Mouse (Mus musculus) embryonic facial prominence, embryonic 14.5 days (tissue): ENCODE measurements around the gene Sowahc. TPM values are rescaled to one million over a fixed set of nuclear protein-coding genes. Genes with fewer than 3 reads are reported as not detected.

Experiments used
- ATAC-seq: fragments of 200-750 bp; cut with Nextera tagmentation; 2 replicates; pipeline ENCODE4 v1.8.0; 2017; ENCODE audit warnings: low read depth, moderate number of reproducible peaks, moderate TSS enrichment
- DNase-seq: peaks from one replicate; pipeline ENCODE4 v3.0.0-alpha.2; 2015; ENCODE audit warnings: low spot score
- H3K27ac ChIP-seq: fragments of 300-500 bp; sonication (generic); replicated peaks from 2 replicates; pipeline ENCODE4 v1.5.1; 2014; ENCODE audit warnings: low read depth, mild to moderate bottlenecking, low read length, moderate library complexity
- H3K27me3 ChIP-seq: fragments of 300-500 bp; sonication (generic); replicated peaks from 2 replicates; pipeline ENCODE4 v1.6.1; 2014; ENCODE audit warnings: low read length; ENCODE audit not compliant: control insufficient read depth, insufficient read depth
- H3K36me3 ChIP-seq: fragments of 300-500 bp; sonication (generic); 2 replicates; pipeline ENCODE4 v1.6.1; 2014; ENCODE audit warnings: low read length, mixed read lengths; ENCODE audit not compliant: control insufficient read depth, insufficient read depth
- H3K4me1 ChIP-seq: fragments of 300-500 bp; sonication (generic); 2 replicates; pipeline ENCODE4 v1.6.1; 2014; ENCODE audit warnings: antibody characterized with exemption, low read length; ENCODE audit not compliant: control insufficient read depth, insufficient read depth
- H3K4me2 ChIP-seq: fragments of 300-500 bp; sonication (generic); 2 replicates; pipeline ENCODE4 v1.6.1; 2014; ENCODE audit warnings: low read depth, mild to moderate bottlenecking, low read length, moderate library complexity, mixed read lengths
- H3K4me3 ChIP-seq: fragments of 300-500 bp; sonication (generic); 2 replicates; pipeline ENCODE4 v1.5.1; 2014; ENCODE audit warnings: low read depth, mild to moderate bottlenecking, low read length
- H3K9ac ChIP-seq: fragments of 300-500 bp; sonication (generic); 2 replicates; pipeline ENCODE4 v1.6.1; 2014; ENCODE audit warnings: low read depth, mild to moderate bottlenecking, low read length, moderate library complexity, mixed read lengths
- H3K9me3 ChIP-seq: fragments of 300-500 bp; sonication (generic); 2 replicates; pipeline ENCODE4 v1.6.1; 2016; ENCODE audit warnings: low read length; ENCODE audit not compliant: control insufficient read depth
- WGBS: fragments of 180-500 bp; shearing (Covaris S2); extraction: QIAGEN DNeasy Blood & Tissue Kit; methylation state at CpG from one replicate; pipeline ENCODE4 v1.1.7; 2014; 5-methylcytosine and 5-hydroxymethylcytosine counted together
- polyA plus RNA-seq: library from polyadenylated mRNA; unstranded; fragments of >200 nt; fragmentation: Nextera tagmentation; extraction: Ambion mirVana; gene quantifications from 2 replicates; pipeline ENCODE4 v1.2.1, GENCODE M21; 2014

Gene Sowahc
- polyA plus RNA-seq, 1 experiment from 2014 or later: 9.1 TPM

DNA sequence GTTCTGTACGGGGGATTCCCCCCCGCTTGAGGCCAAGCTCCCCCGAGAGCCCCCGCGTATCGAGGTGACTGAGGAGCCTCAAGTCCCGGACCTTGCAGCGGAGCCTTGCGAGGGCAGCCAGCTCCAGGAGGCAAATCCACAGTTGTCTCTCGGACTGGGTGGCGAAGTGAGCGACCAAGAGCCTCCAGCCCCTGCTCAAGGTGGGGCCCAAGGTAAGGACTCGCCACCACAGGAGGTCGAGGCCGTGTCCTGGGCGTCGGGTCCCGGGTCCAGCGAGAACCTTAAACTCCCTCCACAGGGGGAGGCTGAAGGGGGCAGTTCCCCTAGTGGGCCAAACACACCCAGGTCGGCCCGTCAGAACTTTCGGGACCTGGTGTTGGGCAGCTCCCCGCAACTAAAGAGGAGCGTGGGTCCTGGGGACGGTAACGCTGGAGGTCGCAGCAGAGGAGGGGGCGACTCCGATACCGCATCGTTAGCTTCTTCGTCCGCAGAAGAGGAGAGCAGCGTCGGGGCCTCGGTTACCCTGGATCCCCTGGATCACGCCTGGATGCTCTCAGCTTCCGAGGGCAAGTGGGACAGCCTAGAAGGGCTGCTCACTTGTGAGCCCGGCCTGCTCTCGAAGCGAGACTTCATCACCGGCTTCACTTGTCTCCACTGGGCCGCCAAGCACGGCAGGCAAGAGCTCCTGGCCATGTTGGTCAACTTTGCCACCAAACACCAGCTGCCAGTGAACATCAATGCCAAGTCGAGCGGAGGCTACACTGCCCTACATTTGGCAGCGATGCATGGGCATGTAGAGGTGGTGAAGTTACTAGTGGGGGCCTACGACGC lies 733 bp downstream of the Sowahc start:
- Histone ChIP-seq H3K4me3 (peak overlapping the region; percentile 85), H3K27ac (peak overlapping the region; percentile 92), H3K9ac (peak overlapping the region; percentile 92), H3K9me3 (no peaks in the 10 kb centered on the region), H3K27me3 (no peaks in the 10 kb centered on the region), H3K4me2 (peak overlapping the region; percentile 99), H3K36me3 (no peaks in the 10 kb centered on the region), H3K4me1 (peaks cover 21% of the 10 kb centered on the region)
- DNase-seq (peak; percentile 28), ATAC-seq (0 out of 2 replicates have a peak, but pooled peaks have one; percentile 4)
- 2% methylated on average over 41 of the region's 49 CpGs for WGBS

GRCm38 (mm10) chr10:59223301-59223700 lies 1.5 kb downstream of the Sowahc start:
- peak overlapping the region; percentile 99 for H3K4me2 ChIP-seq
- peaks cover 21% of the 10 kb centered on the region for H3K4me1 ChIP-seq
- no peak for ATAC-seq
- no peaks in the 10 kb centered on the region for H3K36me3 ChIP-seq
- H3K27me3 ChIP-seq: no peaks in the 10 kb centered on the region
- no peak for DNase-seq
- H3K9me3 ChIP-seq: no peaks in the 10 kb centered on the region
- H3K9ac ChIP-seq: peak overlapping the region; percentile 92
- WGBS: 36% methylated on average over 14 of the region's 14 CpGs
- H3K4me3 ChIP-seq: peak overlapping the region; percentile 85
- no peak overlapping the region for H3K27ac ChIP-seq

GRCm38 (mm10) chr10:59223890-59224289 lies 2.1 kb downstream of the Sowahc start:
- Histone ChIP-seq H3K4me2 (peak overlapping the region; percentile 99), H3K4me3 (peak overlapping the region; percentile 85)
- no peak for ATAC-seq

DNA sequence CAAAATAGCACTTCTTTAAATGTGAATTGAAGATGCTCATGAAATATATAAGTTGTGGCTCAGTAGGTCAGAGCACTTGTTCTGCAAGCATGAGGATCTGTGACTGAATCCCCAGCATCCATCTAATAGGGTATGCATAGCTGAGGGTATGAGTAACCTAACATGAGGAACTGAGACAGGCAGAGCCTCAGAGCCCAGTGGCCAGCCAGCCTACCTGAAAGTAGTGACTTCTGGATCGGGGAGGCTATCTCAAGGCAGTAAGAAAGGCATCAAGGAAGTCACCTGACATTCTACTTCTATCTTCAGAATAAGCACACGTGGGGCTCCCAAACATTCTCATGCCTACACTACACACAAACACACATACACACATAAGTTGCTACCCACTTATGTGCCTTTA lies 3.4 kb downstream of the Sowahc start:
- Histone ChIP-seq H3K27ac (no peak overlapping the region), H3K9me3 (no peaks in the 10 kb centered on the region), H3K36me3 (no peaks in the 10 kb centered on the region), H3K4me3 (no peak overlapping the region), H3K27me3 (no peaks in the 10 kb centered on the region), H3K9ac (no peak overlapping the region), H3K4me1 (peaks cover 21% of the 10 kb centered on the region), H3K4me2 (peak overlapping the region; percentile 23; the same call in 1 of the 2 replicates)
- no peak for DNase-seq
- 83% methylated on average over 2 of the region's 2 CpGs for WGBS
- no peak for ATAC-seq

More at GRCm38 (mm10) chr10:59223890-59224289, 2.1 kb downstream of the Sowahc start:
- Histone ChIP-seq H3K27me3 (no peaks in the 10 kb centered on the region), H3K9ac (peak overlapping the region; percentile 92; the same call in 1 of the 2 replicates), H3K4me1 (peaks cover 21% of the 10 kb centered on the region), H3K27ac (no peak overlapping the region), H3K9me3 (no peaks in the 10 kb centered on the region), H3K36me3 (no peaks in the 10 kb centered on the region)
- 60% methylated on average over 4 of the region's 4 CpGs for WGBS
- DNase-seq: no peak

DNA sequence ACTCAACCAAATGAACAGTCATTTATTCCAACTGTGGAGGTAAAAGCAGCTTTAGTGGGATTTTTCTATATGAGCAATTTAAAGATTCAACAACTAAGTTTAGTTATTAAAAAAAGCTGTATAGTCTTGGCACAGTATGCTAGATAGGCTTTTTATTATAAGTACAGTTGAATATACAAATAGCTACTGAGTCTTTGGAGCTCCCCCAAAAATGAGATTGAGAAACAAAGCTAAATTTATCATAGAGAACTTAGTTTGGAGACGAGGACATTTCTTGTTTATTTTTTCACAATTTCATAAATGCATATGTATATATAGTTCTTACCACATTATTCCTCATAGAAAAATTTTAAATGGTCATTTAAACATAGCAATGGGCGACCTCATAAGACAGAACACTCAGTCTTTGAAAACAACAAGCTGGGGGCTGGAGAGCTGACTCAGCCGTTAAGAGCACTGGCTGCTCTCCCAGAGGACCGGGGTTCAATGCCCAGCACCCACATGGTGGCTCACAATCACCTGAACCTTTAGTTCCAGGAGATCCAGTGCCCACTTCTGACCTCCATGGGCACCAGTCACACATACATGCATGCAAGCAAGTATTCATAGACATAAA lies 7.6 kb downstream of the Sowahc start:
- no peak for ATAC-seq
- no peaks in the 10 kb centered on the region for H3K9me3 ChIP-seq
- H3K4me3 ChIP-seq: no peak overlapping the region
- no peaks in the 10 kb centered on the region for H3K27me3 ChIP-seq
- WGBS: 54% methylated on average over 4 of the region's 4 CpGs
- H3K27ac ChIP-seq: no peak overlapping the region
- DNase-seq: no peak
- no peak overlapping the region for H3K9ac ChIP-seq
- H3K4me1 ChIP-seq: peaks cover 5% of the 10 kb centered on the region; the same call in 1 of the 2 replicates
- no peak overlapping the region for H3K4me2 ChIP-seq
- no peaks in the 10 kb centered on the region for H3K36me3 ChIP-seq

GRCm38 (mm10) chr10:59235227-59235626 lies 13.5 kb downstream of the Sowahc start:
- H3K4me3 ChIP-seq: no peak overlapping the region
- no peaks in the 10 kb centered on the region for H3K27me3 ChIP-seq
- DNase-seq (no peak), ATAC-seq (no peak)
- no peak overlapping the region for H3K27ac ChIP-seq
- no peak overlapping the region for H3K4me2 ChIP-seq
- WGBS: 95% methylated on average over 2 of the region's 2 CpGs
- no peak overlapping the region for H3K9ac ChIP-seq
- no peaks in the 10 kb centered on the region for H3K36me3 ChIP-seq
- H3K9me3 ChIP-seq: no peaks in the 10 kb centered on the region
- no peaks in the 10 kb centered on the region for H3K4me1 ChIP-seq

- Histone ChIP-seq H3K27ac (no peak overlapping the region), H3K4me2 (no peak overlapping the region), H3K4me1 (no peaks in the 10 kb centered on the region), H3K9me3 (no peaks in the 10 kb centered on the region), H3K27me3 (no peaks in the 10 kb centered on the region), H3K9ac (no peak overlapping the region), H3K4me3 (no peak overlapping the region), H3K36me3 (no peaks in the 10 kb centered on the region)
- ATAC-seq: no peak
- WGBS: 55% methylated on average over 4 of the region's 4 CpGs
- DNase-seq: no peak
Observed at GRCm38 (mm10) chr10:59235847-59236246, 14.1 kb downstream of the Sowahc start.

GRCm38 (mm10) chr10:59236486-59236885 lies 14.7 kb downstream of the Sowahc start:
- Histone ChIP-seq H3K9me3 (no peaks in the 10 kb centered on the region), H3K36me3 (no peaks in the 10 kb centered on the region), H3K4me3 (no peak overlapping the region), H3K4me2 (no peak overlapping the region), H3K27ac (no peak overlapping the region), H3K27me3 (no peaks in the 10 kb centered on the region), H3K9ac (no peak overlapping the region), H3K4me1 (no peaks in the 10 kb centered on the region)
- DNase-seq (no peak), ATAC-seq (no peak)
- 78% methylated on average over 6 of the region's 6 CpGs for WGBS
